Mouse (Mus musculus): ENCODE data around the gene Gucd1. TPM values are rescaled to one million over a fixed set of nuclear protein-coding genes. Genes with fewer than 3 reads are reported as not detected.
A peak's percentile ranks its signal among the peaks of the same experiment; 100 is the strongest.
"Not testable (repeated sequence)": the region's sequence is repeated elsewhere in the genome, so short reads cannot be mapped to it uniquely, and the experiment has no call there.

Gene Gucd1
- polyA plus RNA-seq, 3 experiments from 2014 or later: 14.3 to 18.4 (median 17.1) TPM

- ATAC-seq: peak; percentile 83
Measured at GRCm38 (mm10) chr10:75365231-75365633, 152.5 kb downstream of the Gucd1 start.

GRCm38 (mm10) chr10:75364796-75365195, 153.0 kb downstream of the Gucd1 start:
- peak; percentile 68 for ATAC-seq

DNA sequence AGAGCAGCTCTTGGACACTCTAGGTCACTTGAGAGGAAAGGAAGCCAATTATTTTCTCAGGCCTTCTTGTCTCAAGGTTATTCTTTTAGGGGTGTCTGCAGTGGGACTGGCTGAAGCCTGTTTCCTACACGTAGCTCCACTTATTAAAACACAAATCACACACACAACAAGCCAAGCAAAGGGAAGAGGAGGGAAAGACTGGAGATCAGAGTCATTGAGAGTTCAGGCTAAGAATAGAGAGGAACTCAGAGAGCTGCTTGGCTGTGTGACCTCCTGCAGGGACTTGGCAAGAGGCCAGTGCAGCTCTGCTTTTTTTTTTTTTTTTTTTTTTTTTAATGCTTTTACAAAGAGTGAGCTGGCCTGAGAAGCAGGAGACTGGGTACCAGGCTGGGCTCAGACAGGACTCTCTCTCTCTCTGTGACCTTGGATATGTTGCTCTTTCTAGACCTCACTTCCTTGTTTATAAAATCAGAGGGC, 153.5 kb downstream of the Gucd1 start:
- ATAC-seq: not testable (repeated sequence)

- no peak for ATAC-seq
Measured at GRCm38 (mm10) chr10:75355341-75355740, 162.4 kb downstream of the Gucd1 start.

GRCm38 (mm10) chr10:75353838-75354241, 163.9 kb downstream of the Gucd1 start:
- peak; percentile 92 for ATAC-seq

DNA sequence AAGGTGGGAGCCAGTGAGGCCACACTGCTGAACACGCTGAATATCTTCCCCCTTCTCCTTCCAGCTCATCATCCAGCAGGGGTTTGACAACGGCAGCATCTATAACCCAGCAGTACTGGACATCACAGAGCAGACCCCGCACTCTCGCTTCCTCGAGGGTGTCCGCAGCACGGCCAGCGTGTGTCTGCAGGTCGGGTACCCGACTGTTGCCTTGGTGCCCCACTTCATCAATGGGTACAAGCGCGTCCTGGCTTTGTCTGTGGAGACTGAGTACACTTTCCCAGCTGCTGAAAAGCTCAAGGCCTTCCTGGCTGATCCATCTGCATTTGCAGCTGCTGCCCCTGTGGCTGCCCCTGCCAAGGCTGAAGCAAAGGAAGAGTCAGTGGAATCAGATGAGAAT, 165.2 kb downstream of the Gucd1 start:
- no peak for ATAC-seq

DNA sequence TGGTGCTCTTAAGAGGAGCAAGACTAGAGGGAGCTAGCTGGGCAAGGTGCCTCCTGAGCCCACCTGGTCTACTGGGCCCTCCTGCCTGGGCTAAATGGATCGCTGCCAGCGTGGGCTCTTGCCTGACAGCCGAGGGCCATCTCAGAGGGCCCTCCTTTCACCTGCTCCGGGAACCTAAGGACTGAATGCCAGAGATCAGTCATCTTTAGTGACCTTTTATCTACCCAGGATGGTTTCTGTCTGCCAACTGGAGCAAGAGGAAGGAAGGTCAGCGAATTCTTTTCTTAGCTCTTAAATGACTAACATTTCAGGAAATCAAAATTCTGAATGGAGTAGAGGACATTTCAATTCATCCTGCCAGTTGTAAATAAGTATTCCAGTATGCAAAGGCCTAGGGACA, 167.2 kb downstream of the Gucd1 start:
- ATAC-seq: no peak

GRCm38 (mm10) chr10:75345265-75345664, 172.5 kb downstream of the Gucd1 start:
- ATAC-seq: no peak

DNA sequence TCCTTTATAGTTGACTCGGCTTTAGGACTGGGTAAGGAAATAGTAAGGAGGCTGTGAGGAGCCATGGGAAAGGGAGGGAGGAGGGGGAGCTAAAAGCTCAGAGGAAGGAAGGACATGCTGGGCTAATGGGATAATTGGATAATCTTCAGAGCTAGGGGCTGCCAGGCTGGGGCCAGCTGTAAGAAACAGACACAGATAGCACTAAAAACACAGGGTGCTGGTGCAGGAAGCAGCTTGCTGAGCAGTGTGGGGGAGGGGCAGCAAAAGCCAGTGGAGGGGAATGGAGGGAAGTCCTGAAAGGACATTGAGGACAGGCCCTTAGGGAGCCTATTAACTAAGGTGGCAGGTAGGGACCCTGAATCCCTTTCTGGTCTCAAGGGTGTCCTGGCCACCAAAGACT, 173.2 kb downstream of the Gucd1 start:
- ATAC-seq: not testable (repeated sequence)

- no peak for ATAC-seq
Measured at GRCm38 (mm10) chr10:75341936-75342335, 175.8 kb downstream of the Gucd1 start.

DNA sequence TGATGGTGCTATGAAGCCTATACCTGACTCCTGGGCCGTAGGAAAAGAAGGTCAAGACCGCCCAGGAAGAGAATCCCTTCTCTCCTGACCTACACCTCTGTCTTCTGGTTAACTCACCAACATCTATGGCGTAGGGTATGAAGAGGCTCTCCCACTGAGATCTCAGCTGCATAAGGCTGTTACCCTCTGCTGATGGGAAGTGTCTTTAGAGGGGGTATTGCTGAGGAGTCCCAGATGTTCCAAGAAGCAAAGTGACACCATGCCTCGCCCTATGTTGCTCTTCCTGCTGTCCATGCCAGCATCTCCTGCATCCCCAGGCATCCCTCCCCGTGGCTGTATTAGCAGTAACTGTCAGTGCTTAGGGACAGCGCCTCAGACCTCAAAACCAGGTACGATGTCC, 178.4 kb downstream of the Gucd1 start:
- no peak for ATAC-seq

GRCm38 (mm10) chr10:75338852-75339251, 178.9 kb downstream of the Gucd1 start:
- no peak for ATAC-seq

DNA sequence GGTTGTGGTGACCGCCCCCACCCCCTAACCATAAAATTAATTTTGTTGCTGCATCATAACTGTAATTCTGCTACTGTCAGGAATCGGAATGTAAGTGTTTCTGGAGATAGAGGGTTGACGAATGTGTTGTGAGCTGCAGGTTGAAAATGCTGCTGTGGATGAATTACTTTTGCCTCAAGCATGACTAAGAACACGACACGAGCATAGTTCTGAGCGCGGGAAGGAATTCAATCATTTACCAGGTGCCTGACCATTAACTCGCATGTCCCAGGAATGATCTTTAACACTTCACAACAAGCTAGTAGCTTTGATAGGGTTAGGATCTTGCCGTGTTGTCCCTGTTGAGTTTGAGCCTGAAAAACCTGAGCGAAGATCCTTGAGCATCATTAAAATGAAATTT, 180.5 kb downstream of the Gucd1 start:
- ATAC-seq: no peak

GRCm38 (mm10) chr10:75335075-75335474, 182.7 kb downstream of the Gucd1 start:
- ATAC-seq: no peak

DNA sequence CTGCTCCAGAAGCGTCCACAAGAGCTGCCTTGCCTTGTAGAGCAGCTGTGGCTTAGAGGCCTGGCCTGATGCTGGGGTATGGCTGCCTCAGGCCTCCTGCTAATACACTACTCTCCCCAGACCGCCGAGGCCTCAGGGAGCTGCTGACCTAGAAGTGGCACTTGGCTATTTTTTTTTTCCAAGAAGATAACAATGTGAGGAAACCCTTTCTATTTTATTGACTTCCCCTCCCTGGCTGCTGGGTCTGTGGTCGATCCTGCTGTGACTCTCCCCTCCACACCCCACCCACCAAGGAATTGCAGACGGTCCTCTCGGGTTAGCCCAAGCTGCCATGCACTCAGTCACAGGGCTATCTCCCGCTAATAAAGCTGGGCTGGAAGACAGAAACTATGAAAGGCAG, 183.6 kb downstream of the Gucd1 start:
- no peak for ATAC-seq

GRCm38 (mm10) chr10:75333176-75333776, 184.5 kb downstream of the Gucd1 start:
- ATAC-seq: no peak

DNA sequence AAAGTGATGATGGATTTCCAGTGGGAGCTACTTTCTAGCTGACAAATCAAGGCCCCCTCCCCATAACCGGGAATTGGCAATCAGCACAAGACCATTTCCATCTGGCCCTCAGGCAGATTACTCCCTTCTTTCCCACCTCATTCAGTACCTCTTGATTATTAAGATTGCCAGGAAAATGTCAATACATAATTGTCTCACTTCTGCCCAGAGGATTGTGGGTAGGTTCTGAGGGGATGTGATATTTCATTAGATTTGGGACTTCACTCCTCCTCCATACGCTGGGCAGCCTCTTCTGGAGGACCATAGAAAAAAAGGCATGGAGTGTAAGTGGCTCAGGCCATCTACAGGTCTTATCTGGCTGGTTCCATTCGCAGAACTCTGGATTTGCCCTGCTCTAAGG, 185.5 kb downstream of the Gucd1 start:
- ATAC-seq: no peak

GRCm38 (mm10) chr10:75328201-75328704, 189.5 kb downstream of the Gucd1 start:
- ATAC-seq: no peak

DNA sequence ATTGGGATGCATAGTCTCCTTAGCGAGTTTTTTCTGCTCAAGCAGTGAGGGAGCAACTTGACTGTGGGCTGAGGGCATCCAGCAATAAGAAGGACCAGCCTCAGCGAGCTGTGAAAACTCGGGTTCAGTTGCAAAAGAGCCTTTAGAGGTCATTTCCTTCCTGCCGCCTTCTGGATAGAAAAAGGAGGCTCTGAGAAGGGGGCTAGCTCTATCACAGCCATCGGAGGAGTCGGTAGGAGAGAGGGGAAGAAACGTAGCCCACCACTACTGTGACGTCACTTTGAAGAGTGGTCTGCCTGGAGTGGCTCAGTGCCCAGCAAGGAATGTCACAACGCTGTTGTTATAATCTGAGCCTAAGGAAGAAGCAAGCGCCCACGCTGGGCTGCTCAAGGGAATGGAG, 190.7 kb downstream of the Gucd1 start:
- no peak for ATAC-seq

GRCm38 (mm10) chr10:75326553-75326952, 191.2 kb downstream of the Gucd1 start:
- ATAC-seq: peak; percentile 91

DNA sequence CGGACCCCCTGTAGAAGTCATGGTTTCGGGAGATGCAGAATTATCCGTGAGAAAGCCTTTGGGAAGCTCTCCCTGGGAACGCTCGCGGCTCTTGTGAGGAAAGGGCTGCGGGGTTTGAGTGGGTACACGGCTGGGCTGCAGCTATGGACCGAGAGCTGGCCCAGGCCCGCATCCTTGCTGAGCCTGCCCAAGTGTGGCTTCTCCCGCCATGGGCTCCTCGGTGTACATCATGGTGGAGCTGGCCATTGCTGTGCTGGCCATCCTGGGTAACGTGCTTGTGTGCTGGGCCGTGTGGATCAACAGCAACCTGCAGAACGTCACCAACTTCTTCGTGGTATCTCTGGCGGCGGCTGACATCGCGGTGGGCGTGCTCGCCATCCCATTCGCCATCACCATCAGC, 192.0 kb downstream of the Gucd1 start:
- ATAC-seq: no peak

DNA sequence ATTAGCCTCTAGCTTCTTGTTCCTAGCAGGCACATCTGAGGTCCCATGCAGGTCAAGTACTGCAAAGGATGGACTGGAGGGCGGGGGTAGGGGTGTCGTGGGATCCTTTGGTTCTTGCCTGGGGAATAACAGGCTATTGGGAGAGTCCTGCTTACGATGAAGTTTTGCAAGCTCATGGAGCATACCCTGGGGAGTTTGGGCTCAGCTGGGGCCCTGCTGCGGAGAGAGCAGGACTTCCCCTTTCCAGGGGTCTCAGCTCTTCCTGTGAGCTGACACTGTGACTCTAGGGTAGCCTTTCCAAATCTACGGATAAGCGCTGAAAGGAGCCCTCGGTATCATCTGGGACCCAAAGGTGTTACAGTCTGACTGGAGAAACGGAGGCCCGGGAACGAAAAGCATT, 193.4 kb downstream of the Gucd1 start:
- no peak for ATAC-seq

GRCm38 (mm10) chr10:75323986-75324385, 193.8 kb downstream of the Gucd1 start:
- ATAC-seq: no peak

GRCm38 (mm10) chr10:75322966-75323365, 194.8 kb downstream of the Gucd1 start:
- ATAC-seq: no peak

DNA sequence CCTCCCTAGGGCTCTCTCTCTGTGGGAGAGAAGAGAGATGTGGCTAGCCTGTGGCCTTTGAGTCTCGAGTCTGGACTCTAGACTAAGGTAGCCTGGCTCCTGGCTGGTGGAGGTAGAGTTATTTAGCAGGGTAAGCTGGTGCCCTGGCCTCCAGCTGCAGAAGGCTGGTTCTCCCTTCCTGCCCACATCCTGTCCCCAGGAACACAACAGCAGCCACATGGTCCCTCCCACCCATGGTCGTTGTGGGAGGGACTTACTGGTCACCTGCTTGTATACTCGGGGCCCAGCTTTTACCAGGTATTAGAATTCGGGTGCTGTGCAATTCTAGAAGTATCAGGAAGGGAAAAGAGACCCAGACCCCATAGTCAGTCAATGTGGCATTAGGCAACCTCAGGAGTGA, 197.5 kb downstream of the Gucd1 start:
- ATAC-seq: peak; percentile 77
